Mouse (Mus musculus): ENCODE measurements around the gene Cenpp. TPM values are rescaled to one million over a fixed set of nuclear protein-coding genes. Genes with fewer than 3 reads are reported as not detected.
A peak's percentile ranks its signal among the peaks of the same experiment; 100 is the strongest.

Cenpp gene
- polyA plus RNA-seq, 1 experiment from 2014 or later = 5.5 TPM

DNA sequence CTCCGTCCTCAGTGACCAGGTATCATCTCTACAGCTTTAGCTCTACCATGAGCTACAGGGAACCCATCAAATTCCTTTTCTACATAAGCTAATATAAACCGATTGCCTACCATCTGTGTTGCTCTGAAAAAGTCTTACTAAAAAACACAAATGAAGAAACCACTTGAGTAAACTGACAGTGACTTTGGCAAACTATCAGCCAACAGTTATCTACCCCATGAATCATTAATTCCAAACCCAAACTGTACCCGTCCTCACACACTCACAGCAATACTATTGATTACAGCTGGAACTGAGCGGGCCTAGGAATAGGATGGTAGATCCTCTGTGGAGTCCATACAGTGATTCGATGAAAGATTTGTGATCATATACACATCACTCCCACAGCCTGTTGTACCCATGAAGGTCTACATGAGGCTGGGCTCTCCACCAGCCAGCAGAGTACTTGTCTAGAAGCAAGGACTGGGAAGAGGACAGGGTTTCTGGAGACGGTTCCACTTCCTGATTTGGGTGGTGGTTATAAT is 173.7 kb downstream of the Cenpp start:
- no peak for ATAC-seq (ENCODE audit: low read depth)
- H3K4me2 ChIP-seq (ENCODE audit: low read depth, low read length) = no peak overlapping the region
- WGBS = 96% methylated on average over 6 of the region's 6 CpGs
- no peak overlapping the region for H3K27ac ChIP-seq (ENCODE audit: low read depth, low read length)
- H3K9me3 ChIP-seq (ENCODE audit: control insufficient read depth, low read length) = no peaks in the 10 kb centered on the region
- H3K36me3 ChIP-seq (ENCODE audit: control insufficient read depth, insufficient read depth, low read length) = no peaks in the 10 kb centered on the region
- H3K4me1 ChIP-seq (ENCODE audit: control insufficient read depth, insufficient read depth, low read length) = 0 out of 2 replicates have a peak, but pooled peaks cover 2% of the 10 kb centered on the region
- H3K9ac ChIP-seq (replicated peaks; ENCODE audit: low read depth, low read length) = no peak overlapping the region
- no peaks in the 10 kb centered on the region for H3K27me3 ChIP-seq (ENCODE audit: control insufficient read depth, insufficient read depth, low read length)
- H3K4me3 ChIP-seq (ENCODE audit: low read depth, low read length) = no peak overlapping the region

DNA sequence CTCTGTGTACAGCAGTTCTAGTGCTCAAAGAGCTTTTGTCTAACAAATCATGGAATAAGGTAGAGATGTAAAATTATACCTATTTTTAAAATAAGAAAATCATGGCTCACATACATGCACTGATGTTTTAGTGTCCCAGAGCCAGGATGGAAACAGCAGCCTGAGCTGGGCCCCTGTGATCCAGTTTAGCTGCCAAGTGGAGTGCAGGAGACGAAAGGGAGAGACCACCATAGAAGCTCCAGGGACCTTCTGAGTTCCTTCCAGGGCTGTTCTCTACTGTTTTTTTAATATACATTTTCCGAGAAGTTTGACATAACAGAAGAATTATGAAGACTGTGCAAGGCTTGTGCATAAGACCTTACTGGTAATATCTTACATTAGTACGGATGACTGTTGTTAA is 174.7 kb downstream of the Cenpp start:
- 81% methylated on average over 3 of the region's 3 CpGs for WGBS
- Histone ChIP-seq H3K4me2 (ENCODE audit: low read depth, low read length) (no peak overlapping the region), H3K27ac (ENCODE audit: low read depth, low read length) (no peak overlapping the region), H3K36me3 (ENCODE audit: control insufficient read depth, insufficient read depth, low read length) (no peaks in the 10 kb centered on the region), H3K27me3 (ENCODE audit: control insufficient read depth, insufficient read depth, low read length) (no peaks in the 10 kb centered on the region), H3K4me1 (ENCODE audit: control insufficient read depth, insufficient read depth, low read length) (0 out of 2 replicates have a peak, but pooled peaks cover 2% of the 10 kb centered on the region), H3K4me3 (ENCODE audit: low read depth, low read length) (no peak overlapping the region), H3K9ac (replicated peaks; ENCODE audit: low read depth, low read length) (no peak overlapping the region), H3K9me3 (ENCODE audit: control insufficient read depth, low read length) (no peaks in the 10 kb centered on the region)
- ATAC-seq (ENCODE audit: low read depth) = no peak

DNA sequence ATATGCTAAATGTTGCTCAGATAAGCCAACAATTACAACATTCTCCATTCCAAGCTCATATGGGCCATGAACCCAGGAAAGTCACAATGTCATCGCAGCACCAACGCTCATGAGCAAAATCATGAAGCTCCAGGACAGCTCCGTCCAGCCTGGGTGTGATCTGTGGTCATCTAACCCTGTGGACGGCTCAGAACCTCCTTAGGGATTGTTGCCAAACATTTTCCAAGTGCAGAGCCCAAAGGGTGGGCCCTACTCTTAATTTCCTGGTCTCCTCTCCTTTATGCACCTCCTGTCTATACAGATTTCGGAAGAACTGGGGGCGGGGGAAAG is 179.9 kb downstream of the Cenpp start:
- Histone ChIP-seq H3K9me3 (ENCODE audit: control insufficient read depth, low read length) (no peaks in the 10 kb centered on the region), H3K9ac (replicated peaks; ENCODE audit: low read depth, low read length) (no peak overlapping the region), H3K27ac (ENCODE audit: low read depth, low read length) (no peak overlapping the region), H3K36me3 (ENCODE audit: control insufficient read depth, insufficient read depth, low read length) (no peaks in the 10 kb centered on the region), H3K4me2 (ENCODE audit: low read depth, low read length) (no peak overlapping the region), H3K4me3 (ENCODE audit: low read depth, low read length) (no peak overlapping the region), H3K27me3 (ENCODE audit: control insufficient read depth, insufficient read depth, low read length) (no peaks in the 10 kb centered on the region), H3K4me1 (ENCODE audit: control insufficient read depth, insufficient read depth, low read length) (no peaks in the 10 kb centered on the region)
- no peak for ATAC-seq (ENCODE audit: low read depth)
- WGBS = 95% methylated on average over 6 of the region's 6 CpGs

DNA sequence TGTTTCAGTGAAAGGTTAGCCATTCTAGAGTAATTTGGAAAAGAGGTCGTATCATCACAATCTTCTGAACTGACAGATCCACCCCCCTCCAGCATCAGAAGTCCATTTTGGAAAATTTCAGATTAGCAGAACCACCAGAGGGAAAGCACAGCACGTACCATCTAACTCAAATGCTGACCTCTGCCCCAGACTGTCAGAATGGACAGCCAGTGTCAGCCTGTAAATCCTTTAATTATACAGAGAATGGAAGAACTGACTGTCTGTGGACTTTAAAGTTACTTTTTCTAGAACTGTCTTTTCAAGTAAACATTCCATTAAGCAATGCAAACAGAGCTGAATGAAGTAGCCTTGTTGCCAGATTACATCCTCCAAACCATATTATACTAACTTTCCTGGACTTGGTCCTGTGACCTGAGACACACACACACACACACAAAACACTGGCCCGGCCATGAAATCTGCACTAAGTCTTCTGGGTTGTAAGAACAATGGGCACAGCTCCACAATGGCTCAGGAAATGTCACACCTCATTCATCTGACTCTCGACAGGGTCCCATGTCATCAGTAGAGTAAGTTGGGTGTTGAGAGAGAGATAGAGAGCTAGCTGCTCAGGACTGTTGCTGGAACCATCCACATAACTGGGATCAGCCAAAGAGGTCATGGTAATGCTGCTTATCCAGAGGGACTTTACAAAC is 180.5 kb downstream of the Cenpp start:
- no peak overlapping the region for H3K4me2 ChIP-seq (ENCODE audit: low read depth, low read length)
- 59% methylated on average over 4 of the region's 4 CpGs for whole genome bisulfite sequencing
- no peaks in the 10 kb centered on the region for H3K27me3 ChIP-seq (ENCODE audit: control insufficient read depth, insufficient read depth, low read length)
- no peak for ATAC-seq (ENCODE audit: low read depth)
- H3K4me3 ChIP-seq (ENCODE audit: low read depth, low read length) = no peak overlapping the region
- no peak overlapping the region for H3K9ac ChIP-seq (replicated peaks; ENCODE audit: low read depth, low read length)
- no peaks in the 10 kb centered on the region for H3K4me1 ChIP-seq (ENCODE audit: control insufficient read depth, insufficient read depth, low read length)
- no peaks in the 10 kb centered on the region for H3K36me3 ChIP-seq (ENCODE audit: control insufficient read depth, insufficient read depth, low read length)
- H3K27ac ChIP-seq (ENCODE audit: low read depth, low read length) = no peak overlapping the region
- H3K9me3 ChIP-seq (ENCODE audit: control insufficient read depth, low read length) = no peaks in the 10 kb centered on the region

DNA sequence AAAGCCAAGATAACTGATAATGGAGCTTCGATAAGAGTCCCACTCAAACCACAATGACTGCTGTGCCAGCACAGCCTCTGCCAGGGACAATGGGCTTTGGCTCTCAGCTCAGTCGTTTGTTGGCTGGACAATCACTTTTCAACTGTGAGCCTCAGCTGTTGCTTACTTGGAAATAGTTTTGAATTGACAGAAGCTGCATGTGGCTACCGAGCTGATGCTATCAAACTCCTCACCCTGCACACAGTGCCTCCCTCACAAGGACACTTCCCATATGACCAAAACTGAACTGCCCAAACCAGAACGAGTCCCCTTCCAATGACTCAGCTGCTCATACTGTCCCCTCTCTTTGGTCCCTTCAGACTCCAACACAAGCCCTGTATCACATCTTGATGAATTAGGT is 181.8 kb downstream of the Cenpp start:
- no peak for ATAC-seq (ENCODE audit: low read depth)
- Histone ChIP-seq H3K4me2 (ENCODE audit: low read depth, low read length) (no peak overlapping the region), H3K4me1 (ENCODE audit: control insufficient read depth, insufficient read depth, low read length) (no peaks in the 10 kb centered on the region), H3K27ac (ENCODE audit: low read depth, low read length) (no peak overlapping the region), H3K9me3 (ENCODE audit: control insufficient read depth, low read length) (no peaks in the 10 kb centered on the region), H3K9ac (replicated peaks; ENCODE audit: low read depth, low read length) (no peak overlapping the region), H3K4me3 (ENCODE audit: low read depth, low read length) (no peak overlapping the region), H3K36me3 (ENCODE audit: control insufficient read depth, insufficient read depth, low read length) (no peaks in the 10 kb centered on the region), H3K27me3 (ENCODE audit: control insufficient read depth, insufficient read depth, low read length) (no peaks in the 10 kb centered on the region)
- WGBS = 70% methylated on average over 4 of the region's 4 CpGs

DNA sequence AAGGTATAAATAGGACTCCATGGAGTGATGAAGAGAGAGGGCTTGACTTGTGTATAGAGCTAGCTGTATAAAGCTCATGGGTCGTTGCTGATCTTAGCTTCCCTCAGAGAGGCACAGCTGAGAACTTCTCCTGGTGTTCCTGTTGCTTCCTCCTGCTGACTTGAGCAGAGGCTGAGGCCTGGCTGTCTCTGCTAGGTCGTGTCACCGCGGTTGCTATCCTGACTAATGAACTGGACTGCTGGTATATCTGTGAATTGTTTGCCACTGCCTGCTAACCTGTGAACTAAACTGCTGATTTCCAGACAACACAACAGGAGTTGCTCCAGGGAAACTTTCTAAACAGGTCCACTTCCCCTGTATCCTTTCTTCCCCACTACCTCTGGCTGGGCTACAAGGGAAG is 182.3 kb downstream of the Cenpp start:
- no peak for ATAC-seq (ENCODE audit: low read depth)
- Histone ChIP-seq H3K4me1 (ENCODE audit: control insufficient read depth, insufficient read depth, low read length) (no peaks in the 10 kb centered on the region), H3K9me3 (ENCODE audit: control insufficient read depth, low read length) (no peaks in the 10 kb centered on the region), H3K27me3 (ENCODE audit: control insufficient read depth, insufficient read depth, low read length) (no peaks in the 10 kb centered on the region), H3K4me3 (ENCODE audit: low read depth, low read length) (no peak overlapping the region), H3K27ac (ENCODE audit: low read depth, low read length) (no peak overlapping the region), H3K36me3 (ENCODE audit: control insufficient read depth, insufficient read depth, low read length) (no peaks in the 10 kb centered on the region), H3K9ac (replicated peaks; ENCODE audit: low read depth, low read length) (no peak overlapping the region), H3K4me2 (ENCODE audit: low read depth, low read length) (no peak overlapping the region)
- 86% methylated on average over 4 of the region's 4 CpGs for WGBS

DNA sequence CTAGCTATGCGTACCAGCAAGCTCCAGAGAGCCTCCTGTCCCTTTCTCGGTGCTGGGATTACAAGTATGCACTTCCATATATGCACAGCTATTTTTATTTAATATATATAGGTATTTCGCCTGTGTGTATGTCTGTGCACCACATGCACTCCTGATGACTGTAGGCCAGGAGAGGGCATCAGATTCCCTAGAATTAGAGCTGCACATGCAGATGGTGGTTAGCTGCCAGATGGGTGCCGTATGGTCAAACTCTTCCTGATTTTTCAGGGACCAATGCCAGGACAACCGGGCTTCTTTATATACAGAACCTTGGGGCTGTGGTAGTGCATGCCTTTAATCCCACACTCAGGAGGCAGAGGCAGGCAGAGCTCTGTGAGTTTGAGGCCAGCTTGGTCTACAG is 183.6 kb downstream of the Cenpp start:
- Histone ChIP-seq H3K27ac (ENCODE audit: low read depth, low read length) (no peak overlapping the region), H3K4me1 (ENCODE audit: control insufficient read depth, insufficient read depth, low read length) (no peaks in the 10 kb centered on the region), H3K9ac (replicated peaks; ENCODE audit: low read depth, low read length) (no peak overlapping the region), H3K4me3 (ENCODE audit: low read depth, low read length) (no peak overlapping the region), H3K4me2 (ENCODE audit: low read depth, low read length) (no peak overlapping the region), H3K9me3 (ENCODE audit: control insufficient read depth, low read length) (no peaks in the 10 kb centered on the region), H3K36me3 (ENCODE audit: control insufficient read depth, insufficient read depth, low read length) (peaks cover 2% of the 10 kb centered on the region; the same call in 1 of the 2 replicates), H3K27me3 (ENCODE audit: control insufficient read depth, insufficient read depth, low read length) (no peaks in the 10 kb centered on the region)
- no peak for ATAC-seq (ENCODE audit: low read depth)
- WGBS = 92% methylated on average over 5 of the region's 5 CpGs

DNA sequence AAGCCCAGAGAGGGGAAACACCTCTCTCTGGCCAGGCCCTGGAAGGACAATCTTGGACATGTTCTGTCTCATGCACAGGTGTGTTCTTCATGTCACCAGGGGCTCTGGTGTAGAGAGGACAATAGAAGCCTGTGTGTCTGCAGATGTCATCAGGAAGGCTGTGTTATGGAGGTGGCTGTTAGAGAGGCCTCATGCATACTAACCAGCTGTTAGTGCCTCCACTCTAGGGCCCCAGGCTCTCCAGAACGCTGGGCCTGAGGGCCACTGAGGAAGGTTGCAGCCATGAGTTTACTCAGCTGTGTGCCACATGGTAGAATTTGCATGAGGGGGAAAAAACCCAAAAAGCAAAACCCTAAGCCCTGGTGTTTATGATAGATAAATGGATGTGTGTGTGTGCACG is 185.0 kb downstream of the Cenpp start:
- H3K4me2 ChIP-seq (ENCODE audit: low read depth, low read length) = no peak overlapping the region
- H3K27ac ChIP-seq (ENCODE audit: low read depth, low read length) = no peak overlapping the region
- no peaks in the 10 kb centered on the region for H3K9me3 ChIP-seq (ENCODE audit: control insufficient read depth, low read length)
- ATAC-seq (ENCODE audit: low read depth) = no peak
- no peak overlapping the region for H3K4me3 ChIP-seq (ENCODE audit: low read depth, low read length)
- no peaks in the 10 kb centered on the region for H3K27me3 ChIP-seq (ENCODE audit: control insufficient read depth, insufficient read depth, low read length)
- peaks cover 2% of the 10 kb centered on the region; the same call in 1 of the 2 replicates for H3K36me3 ChIP-seq (ENCODE audit: control insufficient read depth, insufficient read depth, low read length)
- H3K9ac ChIP-seq (replicated peaks; ENCODE audit: low read depth, low read length) = no peak overlapping the region
- 70% methylated on average over 2 of the region's 2 CpGs for WGBS
- H3K4me1 ChIP-seq (ENCODE audit: control insufficient read depth, insufficient read depth, low read length) = no peaks in the 10 kb centered on the region

DNA sequence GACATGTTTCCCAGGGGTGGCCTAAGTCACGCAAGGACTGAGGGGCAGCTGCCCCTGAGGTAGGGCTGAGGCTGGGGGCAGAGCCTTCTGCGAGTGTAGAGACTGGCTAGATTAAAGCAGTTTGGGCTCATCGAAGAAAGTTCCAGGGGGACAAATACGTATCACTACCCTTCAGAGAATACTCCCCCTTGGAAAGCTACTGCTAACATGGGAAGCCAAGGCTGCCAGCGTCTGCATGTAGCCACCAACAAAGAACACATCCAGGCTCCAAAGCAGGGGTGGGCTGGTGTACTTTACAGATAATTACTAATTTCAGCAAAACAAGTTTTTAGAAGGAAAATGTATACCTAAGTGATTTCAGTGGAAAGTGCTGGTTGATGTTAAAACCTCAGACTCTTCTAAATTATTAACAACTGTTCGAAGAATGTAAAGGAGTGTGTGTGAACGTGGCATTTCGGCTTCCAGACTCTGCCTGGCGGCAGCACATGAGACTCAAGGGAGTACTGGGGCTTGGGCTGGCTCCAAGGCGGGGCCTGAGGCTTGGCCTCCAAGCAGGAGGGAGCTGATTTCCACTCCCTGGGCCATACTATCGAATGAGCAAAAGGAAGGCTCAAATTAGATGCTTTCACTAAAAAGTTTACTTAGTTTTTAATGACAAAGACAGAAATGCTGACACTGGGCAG is 186.1 kb downstream of the Cenpp start:
- H3K9ac ChIP-seq (replicated peaks; ENCODE audit: low read depth, low read length) = no peak overlapping the region
- no peaks in the 10 kb centered on the region for H3K27me3 ChIP-seq (ENCODE audit: control insufficient read depth, insufficient read depth, low read length)
- peaks cover 8% of the 10 kb centered on the region for H3K36me3 ChIP-seq (ENCODE audit: control insufficient read depth, insufficient read depth, low read length)
- no peaks in the 10 kb centered on the region for H3K9me3 ChIP-seq (ENCODE audit: control insufficient read depth, low read length)
- peak; percentile 44; the same call in 1 of the 2 replicates for ATAC-seq (ENCODE audit: low read depth)
- 69% methylated on average over 11 of the region's 11 CpGs for WGBS
- no peak overlapping the region for H3K4me3 ChIP-seq (ENCODE audit: low read depth, low read length)
- no peaks in the 10 kb centered on the region for H3K4me1 ChIP-seq (ENCODE audit: control insufficient read depth, insufficient read depth, low read length)
- no peak overlapping the region for H3K27ac ChIP-seq (ENCODE audit: low read depth, low read length)
- no peak overlapping the region for H3K4me2 ChIP-seq (ENCODE audit: low read depth, low read length)

Measured in neural tube, embryonic 14.5 days (tissue).